Mouse (Mus musculus) small intestine, adult 10 weeks (tissue): ENCODE measurements around the gene Snapc5. TPM values are rescaled to one million over a fixed set of nuclear protein-coding genes. Genes with fewer than 3 reads are reported as not detected.

ENCODE experiments used
- polyA plus RNA-seq: library from polyadenylated mRNA; stranded (reverse); fragments of 350-450 nt; fragmentation: Illumina TruSeq; extraction: RNeasy Lipid Tissue Mini Kit (QIAGEN cat#74804); gene quantifications from one replicate; pipeline ENCODE4 v1.2.3, GENCODE M21; 2014; ENCODE audit warnings: low replicate concordance

Snapc5 gene
- polyA plus RNA-seq = 82.3 TPM

DNA sequence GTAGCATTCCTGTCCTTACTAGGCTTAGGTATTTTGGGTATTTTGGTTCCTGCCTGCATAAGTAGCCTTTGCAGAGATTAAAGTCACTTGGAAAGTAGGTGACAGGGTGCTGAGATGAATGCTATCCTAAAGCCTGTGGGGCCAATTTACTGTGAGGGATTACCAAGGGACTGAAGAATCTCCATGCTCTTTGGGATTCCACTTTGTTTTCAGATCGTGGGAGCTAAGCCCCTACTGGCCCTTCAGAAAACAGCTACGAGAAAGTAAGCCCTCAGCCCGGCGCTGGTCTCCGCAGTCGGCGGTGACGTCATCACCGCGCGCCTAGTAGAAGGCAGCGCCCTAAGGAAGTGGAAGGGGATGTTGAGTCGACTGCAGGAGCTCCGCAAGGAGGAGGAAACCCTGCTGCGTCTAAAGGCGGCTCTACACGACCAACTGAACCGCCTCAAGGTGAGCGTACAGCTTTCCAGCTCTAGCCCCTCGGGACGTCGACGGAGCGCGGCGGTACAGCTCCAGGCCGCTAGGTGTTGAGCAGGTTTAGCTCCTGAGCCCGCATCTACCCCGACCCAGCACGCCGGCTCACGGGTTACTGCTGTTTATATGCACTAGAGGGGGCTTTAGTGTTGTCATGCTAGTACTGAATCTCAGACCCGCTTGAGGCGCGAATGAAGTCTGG, at the start of gene Snapc5:
Gene Snapc5 (plus strand): TSS at position 301 of the 673 bp plus-strand sequence.

DNA sequence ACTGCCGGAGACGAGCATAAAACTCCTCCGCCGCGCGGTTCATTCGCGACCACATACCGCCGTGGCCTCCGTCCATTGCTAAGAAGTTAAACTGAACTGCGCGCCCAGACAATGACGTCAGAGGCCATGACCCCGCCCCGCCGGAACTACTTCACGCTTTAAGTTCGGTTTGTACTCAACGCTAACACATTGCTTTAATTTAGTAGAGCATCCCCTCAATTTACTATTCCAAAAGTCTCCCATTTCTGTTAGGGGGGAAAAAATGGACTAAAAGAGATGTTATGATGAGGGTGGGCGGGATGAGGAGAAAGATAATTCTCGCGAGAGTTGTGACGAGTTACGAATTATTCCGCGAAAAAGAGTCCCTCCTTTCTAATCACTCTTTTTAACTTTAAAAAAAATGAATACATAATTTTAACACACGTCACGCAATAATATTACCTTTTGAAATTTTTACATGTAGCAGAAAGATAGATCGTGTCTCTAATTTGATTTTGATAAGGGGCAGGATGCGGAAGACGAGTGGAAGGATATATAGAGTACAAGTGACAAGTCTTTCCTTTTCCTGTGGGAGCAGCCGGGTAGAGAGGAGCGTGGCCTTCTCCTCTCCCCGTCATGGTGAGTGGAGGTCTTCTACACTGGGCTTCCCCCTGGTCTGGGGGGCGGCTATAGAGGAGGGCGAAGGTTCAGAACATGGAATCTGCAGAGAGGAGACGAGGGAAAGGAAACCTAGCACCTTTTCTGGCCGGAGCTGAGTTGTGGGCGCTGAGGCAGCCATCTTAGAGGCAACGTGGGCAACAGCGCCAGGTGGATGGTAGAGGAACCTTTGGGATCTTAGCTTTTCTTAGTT, 6.0 kb upstream of the Snapc5 start, which contains the start of the genes Zwilch and Rpl4:
Gene Zwilch (minus strand): TSS at position 289 of the 850 bp plus-strand sequence.
Gene Rpl4 (plus strand): TSS at position 560 of the 850 bp plus-strand sequence.

Other genes with a start within 250 kb of the Snapc5 start
- 4.0 TPM for gene Smad6, start 157.2 kb upstream of the Snapc5 start, polyA plus RNA-seq
- gene Lctl, start 62.1 kb upstream of the Snapc5 start, polyA plus RNA-seq = 0.52 TPM
- 25.1 TPM for gene Zwilch, start 6.2 kb upstream of the Snapc5 start, polyA plus RNA-seq
- 333 TPM for gene Rpl4, start 5.9 kb upstream of the Snapc5 start, polyA plus RNA-seq
- gene Uchl4, start 55.9 kb downstream of the Snapc5 start, polyA plus RNA-seq = not detected
- gene Map2k1, start 74.4 kb downstream of the Snapc5 start, polyA plus RNA-seq = 78.3 TPM
- gene Tipin, start 102.3 kb downstream of the Snapc5 start, polyA plus RNA-seq = 41.8 TPM
- gene Dis3l, start 162.0 kb downstream of the Snapc5 start, polyA plus RNA-seq = 6.7 TPM
- gene Megf11, start 206.4 kb downstream of the Snapc5 start, polyA plus RNA-seq = not detected